Mouse (Mus musculus) common myeloid progenitor, adult 5-6 weeks (primary cell): ENCODE measurements around the gene Col28a1. TPM values are rescaled to one million over a fixed set of nuclear protein-coding genes. Genes with fewer than 3 reads are reported as not detected.

ENCODE experiments used
- ATAC-seq: replicated peaks from 2 replicates; pipeline ENCODE4 v1.8.0; 2016; ENCODE audit warnings: low read depth, mild to moderate bottlenecking, moderate TSS enrichment, inconsistent platforms; ENCODE audit not compliant: poor library complexity, severe bottlenecking
- total RNA-seq: library from RNA; stranded (forward); fragments of 200-1000, 187-1606 nt; gene quantifications from 2 replicates; pipeline ENCODE4 v1.2.3, GENCODE M21; 2017

The Col28a1 gene
- total RNA-seq, 1 experiment from 2014 or later: 0.23 TPM

- ATAC-seq: no peak
Observed at GRCm38 (mm10) chr6:8128164-8128563, 64.3 kb downstream of the Col28a1 start.

GRCm38 (mm10) chr6:8126545-8126944, 65.9 kb downstream of the Col28a1 start:
- no peak for ATAC-seq

GRCm38 (mm10) chr6:8119116-8119515, 73.3 kb downstream of the Col28a1 start:
- no peak for ATAC-seq

GRCm38 (mm10) chr6:8118577-8118976, 73.8 kb downstream of the Col28a1 start:
- no peak for ATAC-seq

GRCm38 (mm10) chr6:8105870-8106706, 86.3 kb downstream of the Col28a1 start:
- ATAC-seq: peak; percentile 97

- ATAC-seq: no peak
Observed at GRCm38 (mm10) chr6:8101224-8101623, 91.2 kb downstream of the Col28a1 start.

GRCm38 (mm10) chr6:8095856-8096255, 96.6 kb downstream of the Col28a1 start:
- ATAC-seq: peak; percentile 36; the same call in 1 of the 2 replicates

- 0 out of 2 replicates have a peak, but pooled peaks have one; percentile 17 for ATAC-seq
Observed at GRCm38 (mm10) chr6:8094160-8094953, 98.1 kb downstream of the Col28a1 start.

- ATAC-seq: no peak
Observed at GRCm38 (mm10) chr6:8093556-8093955, 98.9 kb downstream of the Col28a1 start.

- ATAC-seq: peak; percentile 72
Observed at GRCm38 (mm10) chr6:8086847-8087246, 105.6 kb downstream of the Col28a1 start.

GRCm38 (mm10) chr6:8084806-8085205, 107.6 kb downstream of the Col28a1 start:
- no peak for ATAC-seq

- ATAC-seq: no peak
Observed at GRCm38 (mm10) chr6:8083196-8083595, 109.2 kb downstream of the Col28a1 start.

- ATAC-seq: no peak
Observed at GRCm38 (mm10) chr6:8077572-8078146, 114.8 kb downstream of the Col28a1 start.

- ATAC-seq: no peak
Observed at GRCm38 (mm10) chr6:8074914-8075313, 117.5 kb downstream of the Col28a1 start.

GRCm38 (mm10) chr6:8068979-8069378, 123.4 kb downstream of the Col28a1 start:
- no peak for ATAC-seq

- ATAC-seq: peak; percentile 90
Observed at GRCm38 (mm10) chr6:8068394-8068793, 124.0 kb downstream of the Col28a1 start.

- 0 out of 2 replicates have a peak, but pooled peaks have one; percentile 24 for ATAC-seq
Observed at GRCm38 (mm10) chr6:8067124-8067523, 125.3 kb downstream of the Col28a1 start.

GRCm38 (mm10) chr6:8066208-8066607, 126.2 kb downstream of the Col28a1 start:
- ATAC-seq: peak; percentile 76

GRCm38 (mm10) chr6:8059199-8059598, 133.2 kb downstream of the Col28a1 start:
- ATAC-seq: peak; percentile 63; the same call in 1 of the 2 replicates

- no peak for ATAC-seq
Observed at GRCm38 (mm10) chr6:8048216-8048615, 144.2 kb downstream of the Col28a1 start.

GRCm38 (mm10) chr6:8046446-8046845, 146.0 kb downstream of the Col28a1 start:
- ATAC-seq: no peak
